Mouse (Mus musculus): ENCODE results near the gene Arid1b. TPM values are rescaled to one million over a fixed set of nuclear protein-coding genes. Genes with fewer than 3 reads are reported as not detected.

Gene Arid1b
- polyA plus RNA-seq, 1 experiment, result 99.0 TPM

DNA sequence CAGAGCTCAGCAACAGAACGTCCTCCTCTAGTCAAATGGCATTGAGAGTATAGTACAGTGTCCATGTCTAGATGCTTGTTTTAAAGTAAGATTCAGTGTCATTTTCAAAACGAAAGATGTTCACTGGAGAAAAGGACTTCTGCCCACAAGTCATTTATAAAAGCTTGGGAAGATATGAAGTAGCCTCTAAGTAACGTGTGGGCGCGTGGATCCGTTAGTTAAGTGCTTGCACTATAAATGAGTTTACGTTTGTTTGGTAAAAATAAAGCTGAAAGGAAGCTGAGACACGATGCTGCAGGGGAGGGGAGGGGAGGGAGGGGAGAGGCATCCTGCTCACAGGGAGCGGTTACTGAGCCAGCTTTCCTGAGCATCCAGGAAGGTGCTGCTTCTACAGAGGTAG is 293.5 kb downstream of the Arid1b start:
- DNase-seq, result no peak
- WGBS, result 69% methylated on average over 9 of the region's 9 CpGs
- Histone ChIP-seq H3K4me3 (ENCODE audit: control insufficient read depth, insufficient read depth, low read length) (no peak overlapping the region), H3K27ac (ENCODE audit: control insufficient read depth, insufficient read depth, low read length) (peak overlapping the region; percentile 57; the same call in 1 of the 2 replicates), H3K27me3 (ENCODE audit: control insufficient read depth, insufficient read depth, low read length) (no peaks in the 10 kb centered on the region), H3K4me1 (replicated peaks; ENCODE audit: control insufficient read depth, insufficient read depth, low read length) (peaks cover 15% of the 10 kb centered on the region), H3K36me3 (ENCODE audit: control insufficient read depth, insufficient read depth, low read length) (peaks cover 15% of the 10 kb centered on the region)
- TF ChIP-seq CTCF (IDR thresholded peaks at IDR 0.05; ENCODE audit: borderline replicate concordance, control insufficient read depth, extremely low read depth, insufficient read depth, low read length, poor library complexity) (no peak), POLR2A (IDR thresholded peaks at IDR 0.05; ENCODE audit: control insufficient read depth, extremely low read depth, insufficient read depth, low read length, poor library complexity) (no peak)

DNA sequence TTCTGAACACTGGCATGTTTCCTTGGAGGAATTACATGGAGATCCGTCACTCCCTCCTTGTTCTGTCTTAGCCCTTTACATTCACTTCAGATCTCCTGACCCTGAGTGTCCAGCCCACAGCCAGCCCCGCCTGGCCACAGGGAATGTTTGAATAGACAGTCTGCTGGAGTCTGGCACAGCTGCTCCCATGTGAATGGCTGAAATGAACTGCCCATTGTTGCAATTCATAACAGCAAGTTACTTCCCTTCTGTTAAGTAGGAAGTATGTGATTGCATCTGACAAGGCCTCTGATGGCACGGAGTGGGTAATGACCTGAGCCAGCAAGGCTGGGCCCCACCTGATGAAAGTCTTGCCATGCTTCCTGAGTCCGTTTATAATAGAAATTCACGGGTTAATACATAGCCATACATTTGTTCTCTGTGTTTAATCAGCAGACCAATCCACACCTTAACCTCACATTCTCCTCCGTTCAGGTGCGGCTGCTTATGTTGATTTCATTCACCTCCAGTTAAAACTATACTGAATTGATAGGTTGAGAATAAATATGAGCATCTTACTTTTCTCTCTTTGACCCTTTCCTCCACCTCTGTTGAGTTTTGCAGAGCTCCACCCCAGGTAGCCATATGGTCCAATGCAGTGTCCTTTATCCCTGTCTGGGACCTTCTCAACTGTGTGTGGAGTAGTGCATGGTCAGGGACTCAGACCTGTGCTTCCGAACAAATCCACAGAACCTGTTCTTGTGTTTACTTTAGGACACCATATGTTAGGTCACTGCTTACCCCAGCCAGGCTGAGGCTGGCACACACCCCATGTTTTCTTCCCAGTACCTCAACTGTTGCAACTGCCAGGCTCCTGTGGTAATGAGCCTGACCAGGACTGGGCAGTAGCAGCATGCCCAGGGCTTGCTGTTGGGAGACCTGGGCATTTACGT is 299.8 kb downstream of the Arid1b start:
- Histone ChIP-seq H3K27me3 (ENCODE audit: control insufficient read depth, insufficient read depth, low read length) (no peaks in the 10 kb centered on the region), H3K4me1 (replicated peaks; ENCODE audit: control insufficient read depth, insufficient read depth, low read length) (peaks cover 18% of the 10 kb centered on the region), H3K27ac (ENCODE audit: control insufficient read depth, insufficient read depth, low read length) (peak overlapping the region; percentile 16; the same call in 1 of the 2 replicates), H3K36me3 (ENCODE audit: control insufficient read depth, insufficient read depth, low read length) (peaks cover 10% of the 10 kb centered on the region; the same call in 1 of the 2 replicates), H3K4me3 (ENCODE audit: control insufficient read depth, insufficient read depth, low read length) (no peak overlapping the region)
- WGBS, result 92% methylated on average over 9 of the region's 9 CpGs
- no peak for TF ChIP-seq POLR2A (IDR thresholded peaks at IDR 0.05; ENCODE audit: control insufficient read depth, extremely low read depth, insufficient read depth, low read length, poor library complexity)
- no peak for TF ChIP-seq CTCF (IDR thresholded peaks at IDR 0.05; ENCODE audit: borderline replicate concordance, control insufficient read depth, extremely low read depth, insufficient read depth, low read length, poor library complexity)
- no peak for DNase-seq

DNA sequence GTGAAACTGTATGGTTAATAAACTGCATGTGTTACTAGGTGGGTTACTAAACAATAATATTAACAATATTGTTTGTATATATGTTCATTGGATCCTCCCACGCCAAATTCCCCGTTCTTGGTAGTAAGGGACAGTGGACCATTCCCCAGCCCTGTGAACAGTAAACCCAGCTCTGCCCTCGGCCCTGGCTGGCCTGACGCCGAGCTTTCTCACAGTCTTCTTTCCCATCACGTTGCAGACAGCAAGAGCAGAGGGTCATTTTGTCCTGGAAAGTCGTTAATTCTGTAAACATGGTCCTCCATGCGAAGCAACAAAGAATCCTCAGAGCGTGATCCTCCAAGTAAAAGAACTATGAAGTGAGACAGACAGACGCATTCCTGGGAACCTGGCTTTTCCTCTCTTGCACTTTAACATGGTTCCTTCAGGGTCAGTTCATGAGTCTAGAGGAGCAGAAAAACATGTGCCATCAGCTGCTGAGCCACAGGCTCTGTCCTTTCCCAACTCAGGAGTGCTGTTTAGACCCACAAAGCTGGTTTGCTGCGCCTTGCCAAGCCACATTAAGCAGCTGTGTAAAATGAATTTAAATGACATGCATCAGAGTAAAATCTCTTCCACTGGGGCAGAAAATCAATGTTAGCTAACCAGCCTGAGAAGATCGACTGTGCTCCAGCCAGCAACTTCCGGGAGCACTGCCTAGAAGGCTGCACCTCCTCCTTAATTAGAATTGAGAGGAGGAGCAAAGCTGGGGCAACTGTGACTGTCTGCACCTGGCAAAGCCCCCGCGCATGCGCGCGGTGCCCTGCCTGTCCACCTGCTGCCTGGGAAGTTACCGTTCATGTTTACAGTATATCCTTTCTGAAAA is 301.2 kb downstream of the Arid1b start:
- peak overlapping the region; percentile 95 for H3K27ac ChIP-seq (ENCODE audit: control insufficient read depth, insufficient read depth, low read length)
- no peak; the same call in 1 of the 2 replicates for TF ChIP-seq POLR2A (IDR thresholded peaks at IDR 0.05; ENCODE audit: control insufficient read depth, extremely low read depth, insufficient read depth, low read length, poor library complexity)
- TF ChIP-seq CTCF (IDR thresholded peaks at IDR 0.05; ENCODE audit: borderline replicate concordance, control insufficient read depth, extremely low read depth, insufficient read depth, low read length, poor library complexity), result 0 out of 2 replicates have a peak, but pooled peaks have one; percentile 41
- peak overlapping the region; percentile 35 for H3K4me3 ChIP-seq (ENCODE audit: control insufficient read depth, insufficient read depth, low read length)
- H3K36me3 ChIP-seq (ENCODE audit: control insufficient read depth, insufficient read depth, low read length), result peaks cover 10% of the 10 kb centered on the region; the same call in 1 of the 2 replicates
- no peaks in the 10 kb centered on the region for H3K27me3 ChIP-seq (ENCODE audit: control insufficient read depth, insufficient read depth, low read length)
- peak; percentile 90 for DNase-seq
- 47% methylated on average over 19 of the region's 19 CpGs for WGBS
- H3K4me1 ChIP-seq (replicated peaks; ENCODE audit: control insufficient read depth, insufficient read depth, low read length), result peaks cover 18% of the 10 kb centered on the region

DNA sequence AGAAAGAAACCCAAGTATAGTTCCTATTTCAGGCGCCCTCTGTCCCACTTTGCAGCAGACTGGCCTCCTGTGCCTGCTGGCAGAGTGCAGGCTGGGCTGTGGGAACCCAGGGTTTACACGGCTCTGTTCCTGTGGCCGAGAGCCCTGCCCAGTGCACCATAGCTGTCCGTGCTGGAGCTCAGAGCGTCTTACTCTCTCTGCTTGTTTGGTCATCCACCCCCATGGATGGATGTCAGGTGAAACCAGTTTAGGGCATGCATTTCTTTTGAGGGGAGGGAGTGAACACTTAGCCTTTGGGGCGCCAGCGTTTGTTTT is 301.8 kb downstream of the Arid1b start:
- Histone ChIP-seq H3K4me3 (ENCODE audit: control insufficient read depth, insufficient read depth, low read length) (peak overlapping the region; percentile 35), H3K27ac (ENCODE audit: control insufficient read depth, insufficient read depth, low read length) (peak overlapping the region; percentile 95), H3K27me3 (ENCODE audit: control insufficient read depth, insufficient read depth, low read length) (no peaks in the 10 kb centered on the region), H3K4me1 (replicated peaks; ENCODE audit: control insufficient read depth, insufficient read depth, low read length) (peaks cover 18% of the 10 kb centered on the region), H3K36me3 (ENCODE audit: control insufficient read depth, insufficient read depth, low read length) (peaks cover 9% of the 10 kb centered on the region; the same call in 1 of the 2 replicates)
- TF ChIP-seq POLR2A (IDR thresholded peaks at IDR 0.05; ENCODE audit: control insufficient read depth, extremely low read depth, insufficient read depth, low read length, poor library complexity) (no peak), CTCF (IDR thresholded peaks at IDR 0.05; ENCODE audit: borderline replicate concordance, control insufficient read depth, extremely low read depth, insufficient read depth, low read length, poor library complexity) (0 out of 2 replicates have a peak, but pooled peaks have one; percentile 11)
- DNase-seq, result no peak
- 33% methylated on average over 7 of the region's 7 CpGs for WGBS

DNA sequence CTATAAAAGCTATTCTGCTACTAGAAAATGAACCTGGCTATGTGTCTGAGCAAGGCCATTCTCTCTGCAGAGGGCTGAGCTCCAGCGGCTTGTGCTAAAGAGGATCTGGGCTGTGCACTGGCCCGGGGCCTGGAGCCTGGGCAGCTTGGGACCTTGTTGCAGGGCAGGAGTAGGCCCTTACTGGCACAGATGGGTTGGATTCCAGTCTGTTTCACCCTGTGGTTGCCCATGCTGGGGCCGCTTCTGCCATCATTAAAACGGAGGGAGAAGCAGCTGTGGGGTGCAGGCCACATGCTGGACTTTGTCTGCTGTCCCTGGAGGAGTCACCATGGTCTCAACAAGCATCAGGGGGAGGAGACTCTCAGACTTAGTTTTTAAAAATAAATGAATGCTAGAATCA is 303.4 kb downstream of the Arid1b start:
- no peak overlapping the region for H3K27ac ChIP-seq (ENCODE audit: control insufficient read depth, insufficient read depth, low read length)
- H3K27me3 ChIP-seq (ENCODE audit: control insufficient read depth, insufficient read depth, low read length), result no peaks in the 10 kb centered on the region
- no peaks in the 10 kb centered on the region for H3K36me3 ChIP-seq (ENCODE audit: control insufficient read depth, insufficient read depth, low read length)
- TF ChIP-seq POLR2A (IDR thresholded peaks at IDR 0.05; ENCODE audit: control insufficient read depth, extremely low read depth, insufficient read depth, low read length, poor library complexity) (no peak), CTCF (IDR thresholded peaks at IDR 0.05; ENCODE audit: borderline replicate concordance, control insufficient read depth, extremely low read depth, insufficient read depth, low read length, poor library complexity) (no peak)
- H3K4me3 ChIP-seq (ENCODE audit: control insufficient read depth, insufficient read depth, low read length), result no peak overlapping the region
- H3K4me1 ChIP-seq (replicated peaks; ENCODE audit: control insufficient read depth, insufficient read depth, low read length), result peaks cover 18% of the 10 kb centered on the region
- no peak for DNase-seq
- WGBS, result 94% methylated on average over 4 of the region's 4 CpGs

DNA sequence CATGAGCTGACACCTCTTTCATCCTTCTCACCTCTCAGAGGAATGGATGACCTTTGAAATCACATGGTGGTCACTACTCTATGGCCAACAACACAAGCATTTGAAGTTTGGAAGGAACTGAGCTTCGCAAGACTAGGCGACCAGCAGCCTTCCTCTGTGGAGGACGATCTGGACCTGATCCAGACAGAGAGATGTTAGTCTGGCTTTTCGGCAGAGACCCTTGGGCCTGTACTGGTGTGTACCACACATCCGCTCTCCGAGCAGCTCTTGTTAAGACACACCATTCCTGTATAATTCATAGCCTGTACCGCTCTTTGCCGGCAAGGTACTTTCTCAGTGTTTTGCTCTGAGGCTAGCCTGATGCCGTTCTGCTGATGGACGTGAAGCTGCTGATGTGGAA is 303.9 kb downstream of the Arid1b start:
- Histone ChIP-seq H3K4me3 (ENCODE audit: control insufficient read depth, insufficient read depth, low read length) (no peak overlapping the region), H3K36me3 (ENCODE audit: control insufficient read depth, insufficient read depth, low read length) (no peaks in the 10 kb centered on the region), H3K4me1 (replicated peaks; ENCODE audit: control insufficient read depth, insufficient read depth, low read length) (peaks cover 22% of the 10 kb centered on the region), H3K27me3 (ENCODE audit: control insufficient read depth, insufficient read depth, low read length) (no peaks in the 10 kb centered on the region), H3K27ac (ENCODE audit: control insufficient read depth, insufficient read depth, low read length) (no peak overlapping the region)
- WGBS, result 98% methylated on average over 10 of the region's 10 CpGs
- no peak for TF ChIP-seq CTCF (IDR thresholded peaks at IDR 0.05; ENCODE audit: borderline replicate concordance, control insufficient read depth, extremely low read depth, insufficient read depth, low read length, poor library complexity)
- no peak for TF ChIP-seq POLR2A (IDR thresholded peaks at IDR 0.05; ENCODE audit: control insufficient read depth, extremely low read depth, insufficient read depth, low read length, poor library complexity)
- DNase-seq, result no peak
